Mouse (Mus musculus): ENCODE results near the gene Vps33b. TPM values are rescaled to one million over a fixed set of nuclear protein-coding genes. Genes with fewer than 3 reads are reported as not detected.

Vps33b gene
- total RNA-seq (2021) (10 to 100 TPM; 20.4 to 20.6 TPM), polyA plus RNA-seq (2012; rRNA removed) (8.4 and 9.3 TPM in 2 replicates)
- long read RNA-seq, transcript Vps33b-201 (23 exons, 2,574 nt) = major isoform, 31 of 41 reads
- long read RNA-seq, partial matches to known transcripts = 2 of 41 reads
- long read RNA-seq, other reads (novel, unspliced or antisense) = 7 of 41 reads

GRCm38 (mm10) chr7:80268897-80269750, at the start of gene Vps33b:
Gene Vps33b (plus strand): TSS chr7:80269649.
- DNase-seq = peak; percentile 96

DNA sequence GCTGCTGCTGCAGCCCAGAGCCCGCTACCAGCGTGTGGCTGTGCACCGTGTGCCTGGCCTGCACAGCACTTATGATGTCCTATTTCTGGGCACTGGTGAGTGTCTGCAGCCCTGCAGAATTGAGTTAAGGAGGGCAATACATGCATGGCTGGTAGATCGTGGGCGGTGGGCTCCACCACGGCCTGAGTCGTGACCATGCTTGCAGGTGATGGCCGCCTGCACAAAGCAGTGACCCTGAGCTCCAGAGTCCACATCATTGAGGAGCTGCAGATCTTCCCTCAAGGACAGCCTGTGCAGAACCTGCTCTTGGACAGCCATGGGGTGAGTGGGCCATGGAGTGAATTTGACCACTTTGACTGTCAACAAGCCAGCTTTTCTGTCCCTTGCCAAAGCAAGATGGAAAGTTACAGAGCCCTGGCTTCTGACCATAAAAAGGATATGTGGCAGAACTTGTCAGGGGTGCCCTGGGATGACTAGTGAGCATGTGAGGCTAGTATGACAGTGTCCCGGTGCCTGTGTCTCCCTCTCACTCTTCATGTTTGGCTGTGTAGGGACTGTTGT, 49.1 kb upstream of the Vps33b start:
- peak; percentile 55 for DNase-seq

DNA sequence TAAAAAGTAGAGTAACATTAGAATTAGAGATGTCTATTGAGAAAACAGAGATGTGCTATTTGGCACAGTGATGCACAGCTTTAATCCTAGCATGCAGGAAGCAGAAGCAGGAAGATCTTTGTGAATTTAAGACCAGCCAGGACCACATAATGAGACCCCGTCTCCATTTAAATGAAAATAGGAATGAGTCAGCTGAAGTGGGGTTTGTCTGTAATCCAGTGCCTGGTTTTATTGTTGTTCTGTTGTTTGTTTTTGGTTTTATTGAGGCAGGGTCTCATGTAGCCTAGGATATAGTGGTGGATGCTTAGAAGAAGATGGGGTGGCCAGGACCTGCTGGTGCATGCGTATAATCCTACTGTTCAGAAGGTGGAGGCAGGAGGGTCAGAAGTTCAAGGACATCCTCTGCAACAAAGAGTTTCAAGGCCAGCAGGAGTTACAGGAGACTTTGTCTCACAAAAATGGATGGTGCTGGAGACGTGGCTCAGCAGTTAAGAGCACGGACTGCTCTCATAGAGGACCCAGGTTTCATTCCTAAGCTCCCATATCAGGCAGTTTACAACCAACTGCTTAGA, 48.2 kb upstream of the Vps33b start:
- DNase-seq = no peak

GRCm38 (mm10) chr7:80227065-80227464, 42.4 kb upstream of the Vps33b start:
- DNase-seq = no peak

DNA sequence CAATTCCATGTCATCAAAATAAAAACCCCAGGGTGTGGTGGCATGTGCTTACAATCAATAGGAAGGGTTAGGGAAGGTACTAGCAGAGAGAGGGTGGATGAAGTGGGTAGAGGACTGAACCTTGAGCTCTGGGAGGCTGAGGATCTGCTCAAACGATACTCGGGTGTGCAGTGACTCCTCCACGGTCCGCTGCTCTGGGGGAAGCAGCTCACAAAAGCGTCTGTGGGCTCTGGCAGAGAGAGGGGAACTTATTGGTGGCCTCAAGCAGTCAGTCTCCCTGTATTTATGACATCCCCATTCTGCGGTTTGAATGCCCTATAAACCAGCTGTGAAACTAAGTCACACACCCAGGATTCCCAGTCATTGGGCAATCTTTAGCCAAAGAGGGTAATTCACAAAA, 39.3 kb upstream of the Vps33b start:
- DNase-seq = no peak

DNA sequence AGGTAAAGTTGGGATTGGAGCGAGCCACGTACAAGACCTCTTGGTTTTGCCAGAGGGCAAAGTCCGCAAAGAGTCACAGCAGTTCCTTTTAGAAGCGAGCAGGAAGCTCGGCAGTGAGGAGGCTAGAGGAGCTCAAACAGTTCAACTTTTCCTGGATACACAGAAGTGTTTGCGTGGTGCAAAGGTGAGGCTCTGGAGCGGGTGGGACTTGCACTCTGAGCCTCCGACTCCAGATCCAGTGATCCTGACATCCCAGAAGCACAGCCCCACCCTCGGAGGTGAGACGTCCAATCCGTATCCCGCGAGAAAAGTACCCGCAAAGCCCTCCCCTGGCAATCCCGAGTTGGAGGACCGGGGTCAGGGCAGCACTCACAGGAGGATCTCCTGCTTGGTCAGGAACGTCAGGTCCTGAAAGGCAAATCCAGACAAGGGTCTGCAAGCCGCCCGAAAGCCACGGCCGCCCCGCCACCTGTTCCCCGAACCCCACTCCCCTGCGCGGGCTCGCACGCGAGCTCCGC, 37.4 kb upstream of the Vps33b start:
- DNase-seq = no peak

DNA sequence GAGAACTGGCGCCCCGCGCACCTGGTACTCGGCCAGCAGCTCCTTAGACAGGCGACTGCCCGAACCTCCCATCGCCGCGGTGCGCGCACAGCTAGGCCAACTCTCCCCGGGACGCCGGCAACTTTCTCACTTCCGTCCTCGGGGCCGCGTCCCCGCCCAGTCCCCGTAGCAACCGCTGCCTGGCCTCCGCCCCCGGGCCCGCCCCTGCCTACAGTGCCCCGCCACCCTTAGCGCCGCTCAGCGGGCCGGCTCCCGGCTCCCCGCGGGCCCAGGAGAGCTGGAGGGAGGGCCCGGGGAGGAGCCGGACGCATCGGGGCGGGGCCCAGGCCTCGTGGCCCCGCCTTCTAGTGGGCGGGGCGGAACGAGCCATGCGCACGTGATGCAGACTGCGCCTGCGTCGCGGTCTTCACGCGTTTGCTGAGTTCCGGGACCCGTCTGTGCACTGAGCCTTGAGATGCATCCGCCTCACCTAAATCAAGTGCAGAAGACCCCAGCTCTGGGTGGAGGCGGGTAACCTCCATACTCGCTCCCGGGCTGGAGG, 36.9 kb upstream of the Vps33b start, which contains the start of the genes Cib1 and Gdpgp1:
TSS of gene Cib1 (minus strand) at position 325 of the 541 bp plus-strand sequence.
TSS of gene Gdpgp1 (plus strand) at position 377 of the 541 bp plus-strand sequence.
- peak; percentile 99 for DNase-seq

GRCm38 (mm10) chr7:80233799-80234198, 35.6 kb upstream of the Vps33b start:
- DNase-seq = no peak

- DNase-seq = no peak
Observed at GRCm38 (mm10) chr7:80238542-80238941, 30.9 kb upstream of the Vps33b start.

- peak; percentile 43 for DNase-seq
Observed at GRCm38 (mm10) chr7:80241661-80242060, 27.8 kb upstream of the Vps33b start.

- no peak for DNase-seq
Observed at GRCm38 (mm10) chr7:80244851-80245250, 24.6 kb upstream of the Vps33b start.

DNA sequence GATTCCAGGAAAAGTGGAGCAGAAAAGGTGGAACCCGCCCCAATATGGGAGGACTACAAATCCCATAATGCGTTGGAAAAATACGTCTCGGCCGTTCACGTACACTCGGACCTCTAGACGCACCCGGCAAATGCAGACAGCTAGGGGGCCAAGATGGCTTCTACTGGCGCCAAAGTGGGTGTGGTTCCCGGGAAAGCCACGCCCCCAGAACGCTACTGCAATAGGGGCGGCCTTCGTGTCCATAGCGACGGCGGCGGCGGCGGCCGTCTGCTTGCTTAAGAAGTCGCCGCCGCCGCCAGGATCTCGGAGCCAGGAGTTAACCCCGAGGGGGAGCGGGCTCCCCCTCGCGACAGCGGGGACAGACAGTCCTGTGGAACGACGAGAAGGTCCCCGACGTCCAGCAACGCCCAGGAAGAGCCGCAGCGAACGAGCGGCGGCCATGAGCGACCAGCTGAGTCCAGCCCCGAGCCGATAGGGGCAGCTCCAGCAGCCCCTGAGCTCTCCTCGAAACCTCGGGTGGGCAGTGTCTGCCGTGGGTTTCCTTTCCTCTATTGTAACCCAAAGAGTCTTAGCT, 23.2 kb upstream of the Vps33b start, which contains the start of gene Ttll13:
TSS of gene Ttll13 (plus strand) at position 229 of the 574 bp plus-strand sequence.
- peak; percentile 99 for DNase-seq

DNA sequence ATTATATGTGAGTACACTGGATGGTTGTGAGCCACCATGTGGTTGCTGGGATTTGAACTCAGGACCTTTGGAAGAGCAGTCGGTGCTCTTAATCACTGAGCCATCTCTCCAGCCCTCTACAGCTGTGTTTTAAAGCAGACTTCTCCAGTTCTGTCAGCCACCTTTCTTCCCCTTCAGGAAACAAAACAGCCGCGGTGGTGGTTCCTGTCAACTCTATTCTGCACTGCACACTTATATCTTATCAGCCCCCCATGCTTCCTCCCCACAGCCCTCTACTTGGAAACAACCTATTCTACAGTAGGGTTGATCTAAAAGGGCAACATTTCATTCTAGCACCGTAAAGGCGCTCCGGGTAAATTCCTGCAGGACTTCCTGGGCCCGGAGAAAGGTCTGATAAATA, 22.6 kb upstream of the Vps33b start:
- no peak for DNase-seq

GRCm38 (mm10) chr7:80252437-80252836, 17.0 kb upstream of the Vps33b start:
- no peak for DNase-seq

DNA sequence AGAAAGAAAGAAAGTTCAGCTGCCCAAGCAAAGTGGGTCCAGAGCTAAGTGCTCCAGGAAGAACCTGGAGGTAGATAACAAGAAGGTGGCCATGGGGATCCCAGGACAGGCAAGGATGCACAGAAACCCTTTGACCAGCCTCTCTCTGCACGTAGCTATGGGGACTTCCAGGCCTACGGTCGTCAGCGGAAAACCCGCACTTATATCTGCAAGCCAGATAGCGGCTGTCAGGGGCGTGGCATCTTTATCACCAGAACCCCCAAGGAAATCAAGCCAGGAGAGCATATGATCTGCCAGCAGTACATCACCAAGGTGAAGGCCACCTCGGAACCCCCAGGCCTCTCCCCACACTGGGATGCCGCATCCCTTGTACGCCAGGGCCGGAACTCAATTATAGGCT, 16.6 kb upstream of the Vps33b start:
- DNase-seq = no peak

- DNase-seq = no peak
Observed at GRCm38 (mm10) chr7:80255981-80256380, 13.5 kb upstream of the Vps33b start.

GRCm38 (mm10) chr7:80257706-80258105, 11.7 kb upstream of the Vps33b start:
- DNase-seq = no peak

DNA sequence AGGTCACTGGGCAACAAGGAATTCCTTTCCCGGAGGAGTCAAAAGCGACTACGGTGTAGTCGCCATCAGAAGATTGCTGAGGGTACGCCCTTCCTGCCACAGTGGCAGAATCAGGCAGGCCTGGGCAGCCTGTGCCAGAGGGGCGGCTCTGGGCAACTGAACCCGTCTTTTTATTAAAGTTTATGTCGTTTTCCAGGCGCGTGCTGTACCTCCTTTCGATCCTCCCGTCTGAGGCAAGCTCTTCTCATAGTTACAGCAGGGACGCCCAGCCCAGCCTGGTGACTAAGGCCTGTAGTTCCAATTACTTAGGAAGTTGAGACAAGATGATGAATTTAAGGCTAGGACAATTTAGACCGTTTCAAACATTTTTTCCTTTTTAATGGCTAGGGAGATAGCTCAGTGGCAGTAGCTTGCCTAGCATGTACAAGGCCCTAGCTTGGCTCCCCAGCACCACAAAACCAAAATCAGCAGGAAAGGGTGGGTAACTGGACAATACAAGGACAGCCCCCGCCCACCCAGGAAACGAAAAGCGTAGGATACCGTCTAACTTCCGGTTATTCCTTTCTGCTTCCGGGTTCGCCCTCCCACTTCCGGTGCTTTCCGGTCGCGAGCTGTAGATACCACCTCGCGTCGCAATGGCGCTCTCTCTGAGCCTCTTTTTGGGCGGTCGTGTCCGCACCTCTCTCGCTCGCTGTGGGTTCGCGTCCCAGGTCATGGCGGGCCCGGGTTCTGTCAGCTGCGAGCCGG, 8.7 kb upstream of the Vps33b start, which contains the start of gene Ngrn:
TSS of gene Ngrn (plus strand) at position 591 of the 747 bp plus-strand sequence.
- DNase-seq = peak; percentile 91

DNA sequence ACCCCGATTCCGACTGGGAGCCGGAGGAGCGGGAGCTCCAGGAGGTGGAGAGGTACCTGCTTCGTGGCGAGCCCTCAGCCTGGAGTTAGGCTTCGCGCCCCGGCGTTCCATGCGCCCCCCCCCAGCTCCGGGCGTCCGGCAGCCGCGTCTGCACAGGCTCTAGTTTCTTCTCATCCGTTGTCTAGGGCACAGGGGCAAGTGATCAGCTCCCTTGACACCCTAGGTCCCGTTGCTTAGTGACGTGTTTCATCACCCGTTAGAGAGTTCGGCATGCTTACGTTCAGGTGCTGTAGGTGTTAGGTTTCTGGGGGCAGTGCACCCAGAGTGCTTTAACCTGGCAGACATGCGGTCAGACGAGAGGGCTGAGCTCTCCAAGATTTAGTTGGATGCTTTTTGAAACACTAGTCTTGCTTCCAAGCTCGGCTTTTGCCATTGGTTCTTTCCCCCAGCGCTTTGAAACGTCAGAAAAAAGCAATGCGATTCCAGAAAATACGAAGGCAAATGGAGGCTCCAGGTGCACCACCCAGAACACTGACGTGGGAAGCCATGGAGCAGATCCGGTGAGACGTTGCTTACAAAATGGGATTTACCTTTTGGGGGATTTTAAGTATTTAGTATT, 8.0 kb upstream of the Vps33b start:
- DNase-seq = no peak

GRCm38 (mm10) chr7:80264606-80265005, 4.8 kb upstream of the Vps33b start:
- peak; percentile 75 for DNase-seq
